Mouse (Mus musculus): ENCODE measurements around the gene Cuedc1.

The Cuedc1 gene

GRCm38 (mm10) chr11:88086737-88087627 lies 10.9 kb upstream of the Cuedc1 start:
- peak; percentile 69 for DNase-seq (ENCODE audit: low spot score)

DNA sequence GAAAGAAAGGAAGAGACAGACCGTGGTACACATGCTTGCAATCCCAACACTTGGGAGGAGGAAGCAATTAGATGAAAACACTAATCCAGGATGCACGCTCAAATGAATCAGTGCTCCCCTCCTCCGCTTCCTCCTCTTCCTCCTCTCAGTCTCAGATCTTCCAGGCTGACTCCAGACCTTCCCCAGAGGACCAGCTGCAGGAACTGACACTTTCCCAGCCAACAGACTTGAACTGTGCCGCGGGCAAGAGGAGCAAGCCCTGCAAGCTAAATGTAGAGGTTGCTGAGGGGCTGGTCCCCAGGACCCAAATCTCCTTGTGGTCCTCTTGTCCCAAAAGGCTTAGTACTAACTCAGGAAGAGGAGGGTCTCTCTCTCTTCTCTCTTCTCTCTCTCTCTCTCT lies 8.7 kb upstream of the Cuedc1 start:
- no peak for DNase-seq (ENCODE audit: low spot score)

GRCm38 (mm10) chr11:88090293-88090692 lies 7.6 kb upstream of the Cuedc1 start:
- DNase-seq (ENCODE audit: low spot score) = no peak

DNA sequence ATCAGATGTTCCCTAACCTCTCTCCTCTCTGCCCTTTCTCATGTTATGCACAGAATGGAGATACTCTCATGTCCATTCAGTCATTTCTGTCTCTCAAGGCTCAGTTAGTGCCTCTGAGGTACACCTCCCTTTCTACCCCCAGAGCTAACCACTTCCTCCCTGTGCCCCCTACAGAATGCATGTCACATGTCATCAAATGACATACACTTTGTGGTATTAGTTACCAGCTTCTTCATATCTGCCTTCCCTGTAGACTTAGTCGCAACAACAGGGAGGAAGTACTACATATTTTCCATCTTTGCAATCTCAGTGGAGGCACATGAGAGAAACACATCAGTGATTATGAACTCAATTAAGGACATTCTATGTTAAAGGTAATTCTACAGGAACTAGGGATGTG lies 5.9 kb upstream of the Cuedc1 start:
- peak; percentile 67 for DNase-seq (ENCODE audit: low spot score)

DNA sequence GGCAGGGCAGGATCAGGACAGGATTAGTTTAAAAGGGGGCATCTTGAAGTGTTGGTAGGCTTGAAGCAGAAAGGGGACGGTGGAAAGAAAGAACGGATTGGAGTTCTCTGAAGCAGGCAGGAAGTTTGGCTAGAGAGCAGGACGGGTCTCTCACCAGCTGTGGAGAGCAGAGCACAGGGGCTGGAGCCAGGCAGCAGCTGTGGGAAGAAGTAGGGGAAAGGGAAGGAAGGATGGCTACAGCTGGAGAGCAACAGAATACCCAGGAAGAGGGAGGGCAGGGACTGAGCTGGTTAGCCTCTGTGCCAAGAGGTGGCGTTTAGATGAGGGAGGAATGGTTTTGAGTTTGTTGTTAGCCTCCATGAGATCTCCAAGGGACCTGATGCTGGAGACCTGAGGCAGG lies 685 bp upstream of the Cuedc1 start:
- no peak for DNase-seq (ENCODE audit: low spot score)

- peak; percentile 76 for DNase-seq (ENCODE audit: low spot score)
These were observed 1.1 kb downstream of the Cuedc1 start for GRCm38 (mm10) chr11:88098787-88099598.

- peak; percentile 15 for DNase-seq (ENCODE audit: low spot score)
These were observed 1.8 kb downstream of the Cuedc1 start for GRCm38 (mm10) chr11:88099599-88100023.

GRCm38 (mm10) chr11:88100170-88100569 lies 2.3 kb downstream of the Cuedc1 start:
- DNase-seq (ENCODE audit: low spot score) = no peak

GRCm38 (mm10) chr11:88103214-88103941 lies 5.5 kb downstream of the Cuedc1 start:
- DNase-seq (ENCODE audit: low spot score) = no peak

DNA sequence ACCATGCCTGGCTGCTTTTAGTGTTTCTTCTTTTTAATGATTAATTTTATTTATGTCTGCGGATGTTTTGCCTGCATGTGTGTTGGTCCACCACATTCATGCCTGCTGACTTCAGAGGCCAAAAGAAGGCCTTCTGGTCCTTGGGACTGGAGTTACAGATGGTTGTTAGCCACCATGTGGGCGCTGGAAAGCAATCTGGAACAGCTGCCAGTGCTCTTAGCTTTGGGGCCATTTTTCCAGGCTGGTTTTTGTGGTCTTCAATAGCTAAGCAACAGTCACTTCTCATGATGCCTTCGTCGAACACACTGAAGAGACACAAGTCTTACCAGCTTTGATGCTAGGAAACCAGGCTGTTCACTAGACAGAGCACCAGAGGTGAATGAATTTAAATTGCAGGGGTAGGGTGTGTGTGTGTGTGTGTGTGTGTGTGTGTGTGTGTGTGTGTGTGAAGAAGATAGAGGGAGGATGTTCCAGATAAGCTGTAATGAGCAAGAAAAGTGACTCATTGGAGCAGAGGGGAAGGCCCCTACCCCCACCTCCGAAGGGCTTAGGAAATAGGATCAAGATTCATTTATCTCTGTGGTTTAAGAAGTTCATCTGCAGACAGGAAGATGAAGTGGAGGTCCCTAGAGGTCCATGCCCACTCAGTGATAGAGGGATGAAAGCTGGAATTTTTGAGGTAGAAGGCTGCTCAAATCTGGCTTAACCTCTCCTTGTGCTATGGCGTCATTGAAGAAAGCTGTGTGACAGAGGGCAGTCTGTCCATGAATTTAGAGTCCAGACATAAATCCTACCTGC lies 7.8 kb downstream of the Cuedc1 start:
- no peak for DNase-seq (ENCODE audit: low spot score)

GRCm38 (mm10) chr11:88106292-88106554 lies 8.4 kb downstream of the Cuedc1 start:
- DNase-seq (ENCODE audit: low spot score) = no peak

GRCm38 (mm10) chr11:88107365-88107764 lies 9.5 kb downstream of the Cuedc1 start:
- DNase-seq (ENCODE audit: low spot score) = peak; percentile 59

DNA sequence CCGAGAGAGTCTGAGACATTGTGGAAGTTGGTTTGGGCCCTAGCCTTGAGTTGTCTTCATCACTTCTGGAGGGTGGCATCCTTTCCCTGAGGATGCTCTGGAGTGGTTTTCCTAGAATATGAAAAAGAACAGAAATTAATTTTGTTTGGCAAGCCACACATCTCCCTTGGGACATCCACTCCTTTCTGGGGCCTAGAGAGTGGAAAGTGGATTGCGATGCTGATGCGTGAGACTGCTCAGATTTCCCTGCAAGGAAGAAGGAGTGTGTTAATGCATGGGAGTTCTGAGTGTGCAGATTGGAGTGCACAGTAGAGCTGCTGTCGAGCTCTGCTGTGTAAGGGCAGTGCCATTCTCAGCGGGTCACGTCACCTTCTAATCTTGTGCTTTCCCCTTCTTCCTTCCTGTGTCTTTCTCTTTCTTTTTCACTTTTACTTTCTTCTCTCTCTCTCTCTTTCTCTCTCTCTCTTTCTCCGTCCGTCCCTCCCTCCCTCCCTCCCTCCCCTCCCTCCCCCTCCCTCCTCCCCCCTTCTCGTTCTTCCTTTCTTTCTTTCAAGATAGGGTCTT lies 12.3 kb downstream of the Cuedc1 start:
- no peak for DNase-seq (ENCODE audit: low spot score)

DNA sequence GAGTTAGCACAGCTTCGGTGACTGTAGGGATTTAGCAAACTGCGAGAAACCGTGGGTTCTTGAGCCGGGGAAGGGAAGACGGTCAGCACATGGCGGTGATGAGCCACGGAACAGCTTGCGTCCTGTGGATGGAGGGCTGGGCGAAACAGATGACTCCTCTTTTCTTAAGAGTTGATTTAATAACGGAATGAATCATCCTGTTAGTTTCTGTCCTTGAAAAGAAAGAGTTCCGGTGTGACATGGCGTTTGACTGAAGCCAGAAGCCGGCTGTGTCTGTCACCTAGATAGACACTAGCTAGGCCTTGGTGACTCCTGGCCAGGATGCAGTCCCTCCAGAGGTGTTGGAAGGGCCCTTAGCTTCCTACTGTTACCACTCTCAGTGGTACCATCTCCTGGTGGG lies 14.2 kb downstream of the Cuedc1 start:
- no peak for DNase-seq (ENCODE audit: low spot score)

- DNase-seq (ENCODE audit: low spot score) = no peak
These were observed 14.9 kb downstream of the Cuedc1 start for GRCm38 (mm10) chr11:88112677-88113333.

DNA sequence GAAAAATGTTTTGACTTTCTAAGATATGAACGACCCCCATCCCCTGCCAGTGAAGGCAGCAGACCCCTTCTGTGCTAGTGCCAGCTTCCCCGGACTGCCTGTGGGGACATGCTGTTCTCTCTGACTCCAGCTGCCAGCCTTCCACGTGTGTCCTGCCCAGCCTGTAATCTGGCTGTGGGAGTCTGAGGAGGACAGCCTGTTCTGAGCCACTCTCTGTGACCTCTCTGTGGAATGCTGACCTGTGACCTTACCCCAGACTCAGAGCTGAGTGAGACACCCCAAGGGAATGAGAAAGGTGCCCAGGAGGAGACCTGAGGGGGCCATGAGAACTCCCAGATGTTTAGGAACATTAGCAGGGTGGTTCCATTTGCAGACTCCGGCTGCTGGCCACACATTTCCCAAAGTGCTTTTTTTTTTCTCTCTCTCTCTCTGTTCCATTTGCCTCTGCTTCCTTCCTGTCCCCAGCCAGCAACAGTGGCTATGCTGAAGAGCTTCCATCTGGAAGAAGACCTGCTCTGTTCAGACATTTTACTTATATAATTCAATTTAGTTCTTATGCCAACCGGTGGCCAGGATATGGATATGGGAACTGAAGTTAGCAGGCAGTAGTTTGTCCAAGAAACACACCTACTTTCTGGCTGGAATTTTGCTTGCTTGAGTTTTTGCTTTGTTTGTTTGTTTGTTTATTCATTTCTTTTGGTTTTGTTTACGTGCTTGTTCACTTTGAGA lies 15.8 kb downstream of the Cuedc1 start:
- DNase-seq (ENCODE audit: low spot score) = no peak

GRCm38 (mm10) chr11:88114871-88115301 lies 17.0 kb downstream of the Cuedc1 start:
- peak; percentile 39 for DNase-seq (ENCODE audit: low spot score)

DNA sequence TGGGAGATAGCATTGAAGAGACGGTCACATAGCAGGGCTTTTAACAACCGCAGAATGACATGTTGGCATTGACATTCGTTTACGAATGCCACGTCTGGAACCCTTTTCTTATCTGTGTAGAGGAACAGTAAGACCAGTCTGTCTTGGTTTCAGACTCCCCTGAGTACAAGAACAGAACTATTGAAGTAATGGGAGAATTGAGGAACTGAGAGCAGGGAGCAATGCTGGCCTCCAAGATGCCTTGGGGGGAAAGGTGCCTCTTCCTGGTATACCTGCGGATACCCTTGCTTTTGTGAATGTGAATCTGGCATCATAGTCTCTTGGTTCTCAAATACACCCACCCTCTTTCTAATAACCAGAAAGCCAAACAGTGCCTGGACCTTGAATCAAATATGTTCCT lies 18.7 kb downstream of the Cuedc1 start:
- DNase-seq (ENCODE audit: low spot score) = no peak

DNA sequence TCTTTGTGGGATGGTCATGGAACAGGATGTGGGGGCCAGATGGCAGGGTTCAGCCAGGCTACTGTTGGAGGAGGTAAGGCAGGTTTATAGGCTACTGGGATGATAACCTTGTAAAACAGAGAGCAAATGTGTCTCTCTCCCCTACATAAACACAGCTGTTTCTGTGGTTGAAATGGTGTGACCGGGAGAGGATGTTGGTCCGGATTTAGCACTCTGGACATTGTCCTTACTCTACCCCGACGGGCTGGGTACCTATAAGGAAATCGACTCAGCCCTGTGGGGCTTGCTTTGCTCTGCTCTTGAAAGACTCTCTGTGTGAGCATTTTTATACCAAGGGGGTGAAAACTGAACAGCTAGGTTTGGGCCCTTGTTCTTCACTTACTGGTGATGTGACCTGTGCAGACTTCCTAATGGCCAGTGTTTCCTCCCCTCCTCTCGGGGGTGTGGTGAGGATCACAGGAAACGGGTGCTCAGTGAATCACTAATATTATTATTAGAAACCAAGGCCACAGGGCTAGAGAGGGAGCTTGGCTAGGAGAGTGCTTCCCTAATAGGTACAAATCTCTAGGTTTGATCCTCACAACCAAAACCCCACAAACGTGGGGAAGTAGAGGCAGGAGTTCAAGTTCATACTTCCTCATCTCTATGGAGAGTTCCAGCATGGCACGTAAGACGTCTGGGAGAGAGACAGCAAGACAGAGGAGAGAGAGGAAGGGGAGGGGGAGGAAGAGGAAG lies 19.7 kb downstream of the Cuedc1 start:
- no peak for DNase-seq (ENCODE audit: low spot score)

- DNase-seq (ENCODE audit: low spot score) = no peak
These were observed 20.2 kb downstream of the Cuedc1 start for GRCm38 (mm10) chr11:88118091-88118440.
